In genomic region chr14:31226978-31227377, GRCm38 (mm10) we compare ENCODE assay signal across 8 mouse cellular contexts. TPM values are rescaled to one million over a fixed set of nuclear protein-coding genes. Genes with fewer than 3 reads are reported as not detected.
DNase-seq lines count a peak whose midpoint lies in the region; ATAC-seq lines count a peak whose summit lies in the region.
"Had no signal": no experiment of that assay in that cellular context is flagged by ENCODE, and none has a peak within 500 bp of the region (broad histone marks: within the 10 kb centered on the region; RNA-seq: fewer than 3 reads in every experiment).

No protein-coding gene starts in this region.

- H3K4me1 ChIP-seq in liver, embryonic 12.5 days: peaks cover 9% of the 10 kb centered on the region; the same call in 1 of the 2 replicates
- peaks cover 2% of the 10 kb centered on the region; the same call in 1 of the 2 replicates for H3K4me1 ChIP-seq in forebrain, embryonic 16.5 days (replicated peaks; ENCODE audit: control insufficient read depth, insufficient read depth, low read length)
- H3K4me1 ChIP-seq in stomach, embryonic 14.5 days (ENCODE audit: control insufficient read depth, insufficient read depth, low read length): no peaks in the 10 kb centered on the region

- peaks cover 29% of the 10 kb centered on the region for H3K27me3 ChIP-seq in liver, embryonic 12.5 days (replicated peaks)
- H3K27me3 ChIP-seq in forebrain, embryonic 16.5 days (replicated peaks; ENCODE audit: control insufficient read depth, insufficient read depth, low read length): no peaks in the 10 kb centered on the region
- no peaks in the 10 kb centered on the region for H3K27me3 ChIP-seq in stomach, embryonic 14.5 days (ENCODE audit: control insufficient read depth, insufficient read depth, low read length)
- H3K27me3 ChIP-seq: neural tube, embryonic 12.5 days had no signal

- no peaks in the 10 kb centered on the region for H3K36me3 ChIP-seq in liver, embryonic 12.5 days
- no peaks in the 10 kb centered on the region for H3K36me3 ChIP-seq in forebrain, embryonic 16.5 days (ENCODE audit: control insufficient read depth, insufficient read depth)
- H3K36me3 ChIP-seq in stomach, embryonic 14.5 days (ENCODE audit: control insufficient read depth, insufficient read depth, low read length): no peaks in the 10 kb centered on the region
- H3K36me3 ChIP-seq: neural tube, embryonic 12.5 days had no signal

- intact Hi-C loops in left cerebral cortex, postnatal 36 days (cut with DNase I): no loop called here

- no peaks in the 10 kb centered on the region for H3K9me3 ChIP-seq in liver, embryonic 12.5 days (replicated peaks)
- no peaks in the 10 kb centered on the region for H3K9me3 ChIP-seq in forebrain, embryonic 16.5 days (ENCODE audit: control insufficient read depth, low read length)
- H3K9me3 ChIP-seq in stomach, embryonic 14.5 days (ENCODE audit: control insufficient read depth, low read depth, low read length): no peaks in the 10 kb centered on the region
- H3K9me3 ChIP-seq: neural tube, embryonic 12.5 days had no signal

- ATAC-seq in liver, embryonic 12.5 days: no peak
- peak; percentile 75 for ATAC-seq in forebrain, embryonic 16.5 days
- peak; percentile 89; the same call in 1 of the 2 replicates for ATAC-seq in stomach, embryonic 14.5 days (ENCODE audit: insufficient number of reproducible peaks, insufficient read depth, low FRiP score, low read depth)
- ATAC-seq in megakaryocyte-erythroid progenitor cell, adult 5-6 weeks (replicated peaks; ENCODE audit: low FRiP score, low TSS enrichment, poor library complexity, severe bottlenecking): no peak

- no peak overlapping the region; the same call in 1 of the 2 replicates for H3K27ac ChIP-seq in liver, embryonic 12.5 days
- no peak overlapping the region for H3K27ac ChIP-seq in forebrain, embryonic 16.5 days (ENCODE audit: low read length)
- peak overlapping the region; percentile 55; the same call in 1 of the 2 replicates for H3K27ac ChIP-seq in stomach, embryonic 14.5 days (ENCODE audit: low read length)
- H3K27ac ChIP-seq: neural tube, embryonic 12.5 days had no signal

- no peak overlapping the region for H3K4me2 ChIP-seq in liver, embryonic 12.5 days
- H3K4me2 ChIP-seq in forebrain, embryonic 16.5 days (ENCODE audit: low read length): no peak overlapping the region
- H3K4me2 ChIP-seq in stomach, embryonic 14.5 days (replicated peaks; ENCODE audit: low read depth, low read length): no peak overlapping the region
- H3K4me2 ChIP-seq: neural tube, embryonic 12.5 days had no signal

- no peak overlapping the region for H3K9ac ChIP-seq in liver, embryonic 12.5 days
- H3K9ac ChIP-seq in forebrain, embryonic 16.5 days (replicated peaks; ENCODE audit: low read depth, low read length): no peak overlapping the region
- no peak overlapping the region for H3K9ac ChIP-seq in stomach, embryonic 14.5 days (replicated peaks; ENCODE audit: low read depth, low read length)
- H3K9ac ChIP-seq: neural tube, embryonic 12.5 days had no signal

- no peak overlapping the region for H3K4me3 ChIP-seq in liver, embryonic 12.5 days
- H3K4me3 ChIP-seq in forebrain, embryonic 16.5 days (replicated peaks; ENCODE audit: low read length): no peak overlapping the region
- H3K4me3 ChIP-seq in stomach, embryonic 14.5 days (ENCODE audit: low read depth, low read length): no peak overlapping the region
- H3K4me3 ChIP-seq: neural tube, embryonic 12.5 days had no signal

- DNase-seq in liver: peak; percentile 42
- DNase-seq in heart, postnatal 4 days: peak; percentile 80
- peak; percentile 54 to 57 for DNase-seq in left cerebral cortex, postnatal 36 days (ENCODE audit: low spot score in 2 of 2)

- 69% methylated on average over 4 of the region's 4 CpGs for WGBS in liver, embryonic 12.5 days (ENCODE audit: insufficient replicate concordance)
- 38% methylated on average over 4 of the region's 4 CpGs for WGBS in forebrain, embryonic 16.5 days
- WGBS in stomach, embryonic 14.5 days: 43% methylated on average over 4 of the region's 4 CpGs

RNA-seq across cellular contexts. Expression of gene Sema3g, which starts 9.3 kb away (rescaled TPM):
- 0.04 and 0.18 TPM in 2 replicates for polyA plus RNA-seq in liver, embryonic 12.5 days (2016; fragmentation: Nextera tagmentation; extraction: Ambion mirVana)
- 0.62 TPM in 2 replicates for polyA plus RNA-seq in forebrain, embryonic 16.5 days (2015; fragmentation: Nextera tagmentation; extraction: Ambion mirVana)
- total RNA-seq in heart, postnatal 4 days (2021): 10 to 100 TPM in 1 of 2 experiments, 1 to 10 TPM in 1; 9.2 to 11.4 TPM
- total RNA-seq in left cerebral cortex, postnatal 36 days (2021): 1 to 10 TPM; 4.4 to 5.8 TPM
- 0.34 and 0.43 TPM in 2 replicates for polyA plus RNA-seq in stomach, embryonic 14.5 days (2014; fragmentation: Nextera tagmentation; extraction: Ambion mirVana)
- not detected in 2 replicates for total RNA-seq in megakaryocyte-erythroid progenitor cell, adult 5-6 weeks (2014; fragmentation: Nextera tagmentation)
- not detected in 2 replicates for total RNA-seq in megakaryocyte-erythroid progenitor cell, adult 5-6 weeks (2017)

RNA-seq across cellular contexts. Expression of gene Nisch, which starts 10.2 kb away (rescaled TPM):
- 145 and 151 TPM in 2 replicates for polyA plus RNA-seq in liver, embryonic 12.5 days (2016; fragmentation: Nextera tagmentation; extraction: Ambion mirVana)
- polyA plus RNA-seq in forebrain, embryonic 16.5 days (2015; fragmentation: Nextera tagmentation; extraction: Ambion mirVana): 359 and 389 TPM in 2 replicates
- total RNA-seq in heart, postnatal 4 days (2021): 100 to 1,000 TPM; 301 to 310 TPM
- 100 to 1,000 TPM; 373 to 412 TPM for total RNA-seq in left cerebral cortex, postnatal 36 days (2021)
- 347 and 368 TPM in 2 replicates for polyA plus RNA-seq in stomach, embryonic 14.5 days (2014; fragmentation: Nextera tagmentation; extraction: Ambion mirVana)
- total RNA-seq in megakaryocyte-erythroid progenitor cell, adult 5-6 weeks (2014; fragmentation: Nextera tagmentation): 144 and 164 TPM in 2 replicates
- 67.7 and 77.9 TPM in 2 replicates for total RNA-seq in megakaryocyte-erythroid progenitor cell, adult 5-6 weeks (2017)

RNA-seq across cellular contexts. Expression of gene Tnnc1, which starts 18.9 kb away (rescaled TPM):
- 10.8 and 11.5 TPM in 2 replicates for polyA plus RNA-seq in liver, embryonic 12.5 days (2016; fragmentation: Nextera tagmentation; extraction: Ambion mirVana)
- polyA plus RNA-seq in forebrain, embryonic 16.5 days (2015; fragmentation: Nextera tagmentation; extraction: Ambion mirVana): 1.5 and 2.5 TPM in 2 replicates
- total RNA-seq in heart, postnatal 4 days (2021): 1,000 to 10,000 TPM; 5,292 to 5,773 TPM
- 100 to 1,000 TPM in 1 of 2 experiments, 10 to 100 TPM in 1; 41.9 to 150 TPM for total RNA-seq in left cerebral cortex, postnatal 36 days (2021)
- 1.3 and 3.2 TPM in 2 replicates for polyA plus RNA-seq in stomach, embryonic 14.5 days (2014; fragmentation: Nextera tagmentation; extraction: Ambion mirVana)
- total RNA-seq in megakaryocyte-erythroid progenitor cell, adult 5-6 weeks (2014; fragmentation: Nextera tagmentation): 1.8 TPM in 1 of 2 replicates, not detected in the other
- not detected in 2 replicates for total RNA-seq in megakaryocyte-erythroid progenitor cell, adult 5-6 weeks (2017)

RNA-seq across cellular contexts. Expression of gene Phf7, which starts 24.1 kb away (rescaled TPM):
- 9.9 and 10.0 TPM in 2 replicates for polyA plus RNA-seq in liver, embryonic 12.5 days (2016; fragmentation: Nextera tagmentation; extraction: Ambion mirVana)
- 11.5 and 12.2 TPM in 2 replicates for polyA plus RNA-seq in forebrain, embryonic 16.5 days (2015; fragmentation: Nextera tagmentation; extraction: Ambion mirVana)
- total RNA-seq in heart, postnatal 4 days (2021): 1 to 10 TPM; 5.5 to 6.4 TPM
- 1 to 10 TPM; 4.4 to 4.6 TPM for total RNA-seq in left cerebral cortex, postnatal 36 days (2021)
- 11.3 and 13.5 TPM in 2 replicates for polyA plus RNA-seq in stomach, embryonic 14.5 days (2014; fragmentation: Nextera tagmentation; extraction: Ambion mirVana)
- total RNA-seq in megakaryocyte-erythroid progenitor cell, adult 5-6 weeks (2014; fragmentation: Nextera tagmentation): 10.2 and 23.0 TPM in 2 replicates
- total RNA-seq in megakaryocyte-erythroid progenitor cell, adult 5-6 weeks (2017): 9.8 and 15.7 TPM in 2 replicates

RNA-seq across cellular contexts. Expression of gene Bap1, which starts 24.3 kb away (rescaled TPM):
- polyA plus RNA-seq in liver, embryonic 12.5 days (2016; fragmentation: Nextera tagmentation; extraction: Ambion mirVana): 53.8 and 54.4 TPM in 2 replicates
- polyA plus RNA-seq in forebrain, embryonic 16.5 days (2015; fragmentation: Nextera tagmentation; extraction: Ambion mirVana): 138 and 150 TPM in 2 replicates
- total RNA-seq in heart, postnatal 4 days (2021): 10 to 100 TPM; 54.4 to 54.8 TPM
- total RNA-seq in left cerebral cortex, postnatal 36 days (2021): 100 to 1,000 TPM; 144 to 148 TPM
- 73.1 and 73.7 TPM in 2 replicates for polyA plus RNA-seq in stomach, embryonic 14.5 days (2014; fragmentation: Nextera tagmentation; extraction: Ambion mirVana)
- 42.7 and 43.6 TPM in 2 replicates for total RNA-seq in megakaryocyte-erythroid progenitor cell, adult 5-6 weeks (2014; fragmentation: Nextera tagmentation)
- total RNA-seq in megakaryocyte-erythroid progenitor cell, adult 5-6 weeks (2017): 65.4 and 67.9 TPM in 2 replicates

Comparison
In these comparisons a context has a peak if more than half of its experiments do, and no peak if none do; other contexts are left out.
1. ATAC-seq: peak in forebrain, embryonic 16.5 days (single experiment) and stomach, embryonic 14.5 days (single experiment); none in liver, embryonic 12.5 days (single experiment) and megakaryocyte-erythroid progenitor cell, adult 5-6 weeks (single experiment).
2. RNA of gene Sema3g, which starts 9.3 kb away (total RNA-seq): 9.2 to 11.4 TPM in heart, postnatal 4 days and 4.4 to 5.8 TPM in left cerebral cortex, postnatal 36 days; not detected in megakaryocyte-erythroid progenitor cell, adult 5-6 weeks; every median in the first group is over 4 times any median in the second.
3. RNA of gene Tnnc1, which starts 18.9 kb away (total RNA-seq): 5,292 to 5,773 TPM in heart, postnatal 4 days; 41.9 to 150 TPM in left cerebral cortex, postnatal 36 days and 1.8 TPM in megakaryocyte-erythroid progenitor cell, adult 5-6 weeks; every median in the first group is over 10 times any median in the second.
4. Peak in every context shown above with its lines, with median percentiles within 50 percentile points of each other: DNase-seq.